Mouse (Mus musculus) midbrain, embryonic 10.5 days (tissue): Measurements from ENCODE around the gene A630076J17Rik. TPM values are rescaled to one million over a fixed set of nuclear protein-coding genes. Genes with fewer than 3 reads are reported as not detected.

Source experiments
- DNase-seq: peaks from one replicate; pipeline ENCODE4 v3.0.0-alpha.2; 2017; ENCODE audit warnings: low spot score
- H3K27ac ChIP-seq: fragments of 300-500 bp; sonication (generic); replicated peaks from 2 replicates; pipeline ENCODE4 v1.5.1; 2016; ENCODE audit warnings: mild to moderate bottlenecking
- H3K27me3 ChIP-seq: fragments of 300-500 bp; sonication (generic); 2 replicates; pipeline ENCODE4 v1.6.1; 2016; ENCODE audit warnings: low read depth, mild to moderate bottlenecking; ENCODE audit not compliant: poor library complexity, severe bottlenecking
- H3K36me3 ChIP-seq: fragments of 300-500 bp; sonication (generic); 2 replicates; pipeline ENCODE4 v1.6.1; 2016; ENCODE audit warnings: mild to moderate bottlenecking, moderate library complexity
- H3K4me1 ChIP-seq: fragments of 300-500 bp; sonication (generic); 2 replicates; pipeline ENCODE4 v1.6.1; 2016
- H3K4me3 ChIP-seq: fragments of 300-500 bp; sonication (generic); 2 replicates; pipeline ENCODE4 v1.5.1; 2016; ENCODE audit warnings: mild to moderate bottlenecking, moderate library complexity
- H3K9me3 ChIP-seq: fragments of 300-500 bp; sonication (generic); replicated peaks from 2 replicates; pipeline ENCODE4 v1.6.1; 2016; ENCODE audit warnings: mild to moderate bottlenecking
- WGBS: fragments of 180-500 bp; shearing (Covaris S2); methylation state at CpG from one replicate; pipeline ENCODE4 v1.1.7; 2016; 5-methylcytosine and 5-hydroxymethylcytosine counted together
- polyA plus RNA-seq: library from polyadenylated mRNA; unstranded; fragments of >200 nt; fragmentation: Nextera tagmentation; extraction: Ambion mirVana; gene quantifications from 2 replicates; pipeline ENCODE4 v1.2.1, GENCODE M21; 2016

Gene A630076J17Rik
- polyA plus RNA-seq, 1 experiment from 2014 or later: not detected

- peaks cover 20% of the 10 kb centered on the region for H3K4me1 ChIP-seq
- 0 out of 2 replicates have a peak, but pooled peaks cover 8% of the 10 kb centered on the region for H3K27me3 ChIP-seq
- no peak for DNase-seq
- H3K4me3 ChIP-seq: no peak overlapping the region
- H3K27ac ChIP-seq: no peak overlapping the region
- 64% methylated on average over 2 of the region's 2 CpGs for WGBS
- no peaks in the 10 kb centered on the region for H3K9me3 ChIP-seq
- H3K36me3 ChIP-seq: no peaks in the 10 kb centered on the region
Observed at GRCm38 (mm10) chr3:107238051-107238450, 7.6 kb downstream of the A630076J17Rik start.

GRCm38 (mm10) chr3:107238471-107238980 lies 8.1 kb downstream of the A630076J17Rik start:
- Histone ChIP-seq H3K27ac (no peak overlapping the region), H3K4me1 (peaks cover 16% of the 10 kb centered on the region), H3K9me3 (no peaks in the 10 kb centered on the region), H3K27me3 (0 out of 2 replicates have a peak, but pooled peaks cover 5% of the 10 kb centered on the region), H3K4me3 (no peak overlapping the region), H3K36me3 (no peaks in the 10 kb centered on the region)
- 83% methylated on average over 8 of the region's 8 CpGs for WGBS
- DNase-seq: no peak

GRCm38 (mm10) chr3:107239607-107240006 lies 9.2 kb downstream of the A630076J17Rik start, which contains the start of gene Prok1:
TSS of gene Prok1 (minus strand) at chr3:107239707.
- H3K4me1 ChIP-seq: peaks cover 16% of the 10 kb centered on the region
- 94% methylated on average over 9 of the region's 9 CpGs for WGBS
- no peaks in the 10 kb centered on the region for H3K9me3 ChIP-seq
- no peaks in the 10 kb centered on the region for H3K36me3 ChIP-seq
- 0 out of 2 replicates have a peak, but pooled peaks cover 5% of the 10 kb centered on the region for H3K27me3 ChIP-seq
- DNase-seq: no peak
- H3K4me3 ChIP-seq: no peak within 1 kb of the TSS
- H3K27ac ChIP-seq: no peak within 1 kb of the TSS

GRCm38 (mm10) chr3:107241389-107242094 lies 11.1 kb downstream of the A630076J17Rik start:
- Histone ChIP-seq H3K4me3 (no peak overlapping the region), H3K9me3 (no peaks in the 10 kb centered on the region), H3K4me1 (peaks cover 16% of the 10 kb centered on the region), H3K27me3 (0 out of 2 replicates have a peak, but pooled peaks cover 5% of the 10 kb centered on the region), H3K36me3 (no peaks in the 10 kb centered on the region), H3K27ac (no peak overlapping the region)
- DNase-seq: no peak
- WGBS: 43% methylated on average over 14 of the region's 14 CpGs

- 0 out of 2 replicates have a peak overlapping the region, but pooled peaks have one; percentile 3 for H3K27ac ChIP-seq
- H3K36me3 ChIP-seq: no peaks in the 10 kb centered on the region
- H3K4me3 ChIP-seq: no peak overlapping the region
- H3K9me3 ChIP-seq: no peaks in the 10 kb centered on the region
- no peak for DNase-seq
- 78% methylated on average over 6 of the region's 6 CpGs for WGBS
- no peaks in the 10 kb centered on the region for H3K27me3 ChIP-seq
- peaks cover 10% of the 10 kb centered on the region for H3K4me1 ChIP-seq
Observed at GRCm38 (mm10) chr3:107246876-107247275, 16.5 kb downstream of the A630076J17Rik start.

- no peak overlapping the region for H3K4me3 ChIP-seq
- H3K9me3 ChIP-seq: no peaks in the 10 kb centered on the region
- H3K4me1 ChIP-seq: peaks cover 7% of the 10 kb centered on the region
- H3K36me3 ChIP-seq: no peaks in the 10 kb centered on the region
- H3K27me3 ChIP-seq: no peaks in the 10 kb centered on the region
- WGBS: 67% methylated on average over 3 of the region's 3 CpGs
- no peak overlapping the region for H3K27ac ChIP-seq
- no peak for DNase-seq
Observed at GRCm38 (mm10) chr3:107249042-107249441, 18.6 kb downstream of the A630076J17Rik start.

GRCm38 (mm10) chr3:107250320-107250719 lies 19.9 kb downstream of the A630076J17Rik start:
- Histone ChIP-seq H3K4me1 (peaks cover 7% of the 10 kb centered on the region), H3K36me3 (no peaks in the 10 kb centered on the region), H3K27me3 (no peaks in the 10 kb centered on the region), H3K4me3 (no peak overlapping the region), H3K9me3 (no peaks in the 10 kb centered on the region), H3K27ac (no peak overlapping the region)
- no peak for DNase-seq
- 86% methylated on average over 2 of the region's 2 CpGs for WGBS

- no peak overlapping the region for H3K27ac ChIP-seq
- H3K4me3 ChIP-seq: no peak overlapping the region
- no peaks in the 10 kb centered on the region for H3K9me3 ChIP-seq
- no peak for DNase-seq
- no peaks in the 10 kb centered on the region for H3K36me3 ChIP-seq
- peaks cover 6% of the 10 kb centered on the region for H3K4me1 ChIP-seq
- no peaks in the 10 kb centered on the region for H3K27me3 ChIP-seq
- 80% methylated on average over 4 of the region's 4 CpGs for WGBS
Observed at GRCm38 (mm10) chr3:107252035-107252434, 21.6 kb downstream of the A630076J17Rik start.

- Histone ChIP-seq H3K27me3 (no peaks in the 10 kb centered on the region), H3K9me3 (no peaks in the 10 kb centered on the region), H3K36me3 (no peaks in the 10 kb centered on the region), H3K4me3 (no peak overlapping the region), H3K4me1 (no peaks in the 10 kb centered on the region), H3K27ac (no peak overlapping the region)
- 87% methylated on average over 5 of the region's 5 CpGs for WGBS
- no peak for DNase-seq
Observed at GRCm38 (mm10) chr3:107253925-107254324, 23.5 kb downstream of the A630076J17Rik start.

GRCm38 (mm10) chr3:107255992-107256391 lies 25.6 kb downstream of the A630076J17Rik start:
- Histone ChIP-seq H3K36me3 (no peaks in the 10 kb centered on the region), H3K9me3 (no peaks in the 10 kb centered on the region), H3K27ac (no peak overlapping the region), H3K4me1 (peaks cover 5% of the 10 kb centered on the region), H3K27me3 (no peaks in the 10 kb centered on the region), H3K4me3 (no peak overlapping the region)
- no peak for DNase-seq
- 84% methylated on average over 3 of the region's 3 CpGs for WGBS

GRCm38 (mm10) chr3:107256724-107257123 lies 26.3 kb downstream of the A630076J17Rik start:
- no peaks in the 10 kb centered on the region for H3K9me3 ChIP-seq

GRCm38 (mm10) chr3:107257924-107258323 lies 27.5 kb downstream of the A630076J17Rik start:
- no peaks in the 10 kb centered on the region for H3K27me3 ChIP-seq
- no peaks in the 10 kb centered on the region for H3K36me3 ChIP-seq
- DNase-seq: no peak
- H3K4me1 ChIP-seq: peaks cover 14% of the 10 kb centered on the region
- H3K9me3 ChIP-seq: no peaks in the 10 kb centered on the region
- no peak overlapping the region for H3K4me3 ChIP-seq
- H3K27ac ChIP-seq: no peak overlapping the region
- WGBS: 70% methylated on average over 5 of the region's 5 CpGs

More at GRCm38 (mm10) chr3:107256724-107257123, 26.3 kb downstream of the A630076J17Rik start:
- Histone ChIP-seq H3K36me3 (no peaks in the 10 kb centered on the region), H3K4me1 (peaks cover 13% of the 10 kb centered on the region), H3K27me3 (no peaks in the 10 kb centered on the region), H3K27ac (no peak overlapping the region), H3K4me3 (no peak overlapping the region)
- DNase-seq: no peak
- 83% methylated on average over 7 of the region's 7 CpGs for WGBS
